Mouse (Mus musculus) c-Kit-negative CD71-positive TER-119-positive erythroid progenitor cells, embryonic 14.5 days (primary cell): ENCODE measurements around the gene Nmt2.

ENCODE experiments used
- DNase-seq: peaks from one replicate; pipeline ENCODE4 v3.0.0-alpha.2; 2013; ENCODE audit warnings: low read depth, low spot score

Gene Nmt2

GRCm38 (mm10) chr2:3283602-3284472, at the start of gene Nmt2:
Gene Nmt2, plus strand, starts transcription at chr2:3284212.
- peak; percentile 100 for DNase-seq

DNA sequence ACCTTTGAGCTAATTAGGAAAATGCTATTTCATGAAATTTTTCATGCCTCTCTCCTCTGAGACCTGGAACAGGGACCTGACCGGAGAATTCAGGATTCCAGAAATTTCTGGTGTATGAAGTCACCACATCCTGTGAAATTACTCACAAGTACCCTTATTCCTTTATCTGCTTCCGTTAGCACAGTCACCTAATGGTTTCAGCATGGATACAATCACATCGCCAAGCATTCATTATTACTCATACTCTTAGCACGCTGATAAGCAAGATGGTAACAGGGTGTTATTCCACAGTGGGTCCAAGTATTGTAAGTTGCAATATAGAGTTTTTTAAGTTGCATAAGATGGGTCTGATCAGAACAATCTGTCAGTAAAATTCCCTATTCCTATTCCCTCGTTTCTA, 44.8 kb upstream of the Nmt2 start:
- no peak for DNase-seq

DNA sequence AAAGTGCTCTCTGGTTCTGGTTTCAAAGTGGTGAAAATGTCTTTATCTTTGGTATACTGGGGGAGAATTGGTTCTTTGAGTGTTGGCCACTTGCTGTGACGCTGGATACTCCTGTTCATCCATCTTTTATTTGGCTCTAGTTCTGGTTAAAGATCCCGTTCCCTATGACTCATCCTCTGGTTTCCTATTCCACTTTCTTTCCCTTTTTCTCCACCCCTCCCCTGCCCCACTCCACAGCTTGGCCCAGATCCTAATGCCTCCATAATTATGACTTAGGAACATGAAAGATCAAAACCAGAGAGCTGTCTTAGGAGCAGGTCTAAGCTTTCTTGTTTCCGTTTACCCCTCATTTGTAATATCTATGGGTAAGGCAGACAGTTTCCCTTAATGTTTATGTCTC, 39.8 kb upstream of the Nmt2 start:
- no peak for DNase-seq

DNA sequence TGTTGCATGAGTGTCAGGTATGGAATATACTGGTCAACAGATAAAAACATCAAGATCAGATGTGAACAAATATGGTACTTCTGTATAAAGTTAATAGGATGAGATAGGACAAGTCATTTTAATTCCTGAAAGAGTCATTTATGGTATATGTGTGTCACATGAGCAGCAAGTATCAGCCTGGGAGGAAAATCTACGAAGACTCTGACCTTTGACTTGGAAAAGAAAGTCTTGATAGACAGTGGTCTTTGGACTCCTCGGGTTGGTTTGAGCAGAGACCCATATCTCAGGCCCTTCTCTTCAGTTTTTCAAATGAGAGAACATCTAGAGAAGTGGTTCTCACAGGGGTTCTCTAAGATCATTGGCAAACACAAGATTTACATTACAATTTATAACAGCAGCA, 32.7 kb upstream of the Nmt2 start:
- no peak for DNase-seq

DNA sequence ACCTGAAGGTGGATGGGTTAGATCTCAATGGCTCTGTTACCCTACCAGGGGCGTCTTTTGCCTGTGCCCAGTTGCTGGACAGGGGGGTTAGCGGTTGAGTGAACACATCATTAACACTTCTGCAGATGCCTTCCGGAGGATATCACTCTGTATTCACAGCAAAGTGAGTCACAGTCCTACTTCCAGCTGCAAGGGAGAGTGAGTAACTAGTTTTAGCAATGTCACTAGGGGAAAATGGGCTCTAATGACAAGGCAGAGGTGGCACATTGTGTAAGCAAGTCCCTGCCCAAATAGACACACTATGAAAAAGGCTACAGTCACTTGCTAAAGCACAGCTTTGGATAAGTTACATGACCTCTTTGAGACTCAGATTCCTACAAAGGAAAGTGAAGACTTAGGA, 17.5 kb upstream of the Nmt2 start:
- DNase-seq: no peak

DNA sequence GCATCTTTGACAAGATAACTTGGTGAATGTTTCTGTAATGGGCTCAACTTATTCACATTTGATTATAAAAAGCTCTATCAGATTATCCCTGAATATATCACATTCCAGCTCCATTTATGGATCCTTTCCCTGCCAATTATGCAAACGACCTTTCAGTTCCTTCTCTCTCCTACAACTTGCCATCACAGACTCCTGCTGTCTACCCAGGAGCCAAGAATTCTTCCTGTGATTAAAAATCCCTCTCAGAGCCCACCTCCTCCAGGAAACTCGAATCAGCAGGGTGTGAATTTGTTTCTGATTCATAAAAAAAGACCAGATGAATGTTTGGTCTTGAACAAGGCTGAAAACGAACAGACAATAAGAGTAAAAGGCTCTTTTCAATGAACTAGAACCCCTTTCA, 16.1 kb upstream of the Nmt2 start:
- DNase-seq: no peak

DNA sequence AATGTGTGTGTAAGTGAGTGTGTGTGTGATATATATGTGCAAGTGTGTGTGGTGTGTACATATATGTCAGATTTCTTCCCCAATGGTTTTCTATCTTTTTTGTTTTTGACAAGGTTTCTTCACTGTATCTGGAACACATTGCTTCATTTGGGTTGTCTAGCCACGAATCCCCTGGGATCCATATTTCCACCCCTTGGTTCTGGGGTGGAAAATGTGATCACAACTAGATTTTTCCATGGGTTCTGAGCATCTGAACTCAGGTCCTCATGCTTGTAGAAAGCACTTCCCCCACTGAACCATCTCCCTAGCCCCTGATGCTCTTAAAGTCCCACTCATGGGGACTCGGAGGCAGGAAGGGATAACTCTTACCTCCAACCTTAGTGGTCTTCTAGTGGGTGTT, 10.7 kb upstream of the Nmt2 start:
- no peak for DNase-seq

- no peak for DNase-seq
Measured at GRCm38 (mm10) chr2:3276106-3276505, 7.9 kb upstream of the Nmt2 start.

DNA sequence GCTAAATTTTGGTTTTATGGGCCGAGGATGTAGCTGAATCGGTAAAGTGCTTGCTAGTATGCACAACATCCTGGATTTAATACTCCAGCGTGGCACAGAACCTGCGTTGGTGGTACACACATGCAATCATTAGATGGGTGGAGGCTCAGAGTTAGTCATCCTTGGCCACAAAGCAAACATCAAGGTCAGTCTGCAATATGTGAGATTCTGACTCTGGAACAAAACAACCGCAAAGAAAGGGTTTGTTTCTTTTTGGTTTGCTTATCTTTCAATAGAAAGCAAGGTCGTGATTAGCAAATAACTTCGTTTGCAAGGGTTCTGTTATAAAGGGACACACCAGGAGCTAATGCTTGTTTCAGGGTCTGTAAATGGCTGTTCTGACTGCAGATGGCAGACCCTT, 6.5 kb upstream of the Nmt2 start:
- DNase-seq: no peak

DNA sequence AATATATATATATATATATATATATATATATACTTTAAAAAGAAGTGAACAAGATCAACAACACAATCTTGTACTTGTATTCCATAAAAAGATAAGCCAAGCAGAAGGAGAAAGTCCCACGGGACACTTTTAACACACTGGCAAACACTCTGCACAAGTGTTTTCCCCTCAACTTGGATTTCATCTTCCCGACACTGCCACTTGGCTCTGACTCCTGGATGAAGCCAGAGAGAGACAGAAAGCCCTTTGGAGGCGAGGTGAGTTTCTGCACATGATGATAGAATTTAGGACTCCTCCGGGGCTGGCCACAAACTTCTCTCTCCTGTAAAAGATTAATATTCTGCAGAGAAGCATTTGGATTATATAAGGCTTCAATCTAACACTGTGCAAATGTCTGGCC, 2.7 kb upstream of the Nmt2 start:
- no peak for DNase-seq

GRCm38 (mm10) chr2:3282866-3283601, 978 bp upstream of the Nmt2 start:
- DNase-seq: no peak

GRCm38 (mm10) chr2:3284473-3285180, 615 bp downstream of the Nmt2 start:
- peak; percentile 21 for DNase-seq

- no peak for DNase-seq
Measured at GRCm38 (mm10) chr2:3285181-3285530, 1.1 kb downstream of the Nmt2 start.

DNA sequence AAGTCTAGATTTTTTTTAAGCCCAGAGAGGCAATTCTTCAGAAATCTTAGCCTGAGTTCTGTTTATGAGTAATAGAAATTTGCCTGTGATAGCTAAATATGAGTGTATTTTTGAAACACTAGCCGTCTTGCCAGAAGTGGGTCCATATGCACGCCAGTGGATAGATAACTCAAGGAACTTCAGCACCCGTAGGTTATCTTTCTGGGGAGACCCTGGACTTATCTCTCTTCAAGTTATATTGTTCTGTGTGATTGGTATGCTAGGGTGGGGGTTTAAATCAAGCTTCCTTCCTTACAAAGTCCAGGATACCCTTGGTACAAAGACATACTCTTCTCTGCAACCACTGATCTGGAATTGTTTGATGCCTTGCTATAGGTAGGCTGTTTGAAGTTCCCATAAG, 1.7 kb downstream of the Nmt2 start:
- DNase-seq: no peak

GRCm38 (mm10) chr2:3286243-3286642, 2.2 kb downstream of the Nmt2 start:
- DNase-seq: no peak

GRCm38 (mm10) chr2:3289581-3289980, 5.6 kb downstream of the Nmt2 start:
- DNase-seq: no peak

- no peak for DNase-seq
Measured at GRCm38 (mm10) chr2:3292170-3292569, 8.2 kb downstream of the Nmt2 start.

DNA sequence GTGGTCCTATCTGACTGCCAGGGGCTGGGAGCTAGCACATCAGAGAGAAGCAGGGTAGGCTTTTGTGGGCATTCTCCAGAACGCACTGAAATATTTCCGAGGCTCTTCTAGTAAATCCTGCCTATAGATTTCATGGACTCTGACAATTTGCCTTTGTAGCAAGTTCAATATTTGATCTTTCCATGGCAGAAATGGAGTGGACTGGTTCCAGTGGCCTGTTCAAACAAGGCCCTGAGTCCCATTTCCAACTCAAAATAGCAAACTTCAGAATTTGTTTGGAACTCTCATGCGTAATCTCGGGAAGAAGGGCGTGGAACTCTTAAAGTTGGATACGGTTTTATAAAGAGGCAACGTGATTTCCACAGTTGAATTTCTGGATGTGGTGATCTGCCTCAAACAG, 11.8 kb downstream of the Nmt2 start:
- no peak for DNase-seq

- DNase-seq: no peak
Measured at GRCm38 (mm10) chr2:3305426-3306025, 21.5 kb downstream of the Nmt2 start.

DNA sequence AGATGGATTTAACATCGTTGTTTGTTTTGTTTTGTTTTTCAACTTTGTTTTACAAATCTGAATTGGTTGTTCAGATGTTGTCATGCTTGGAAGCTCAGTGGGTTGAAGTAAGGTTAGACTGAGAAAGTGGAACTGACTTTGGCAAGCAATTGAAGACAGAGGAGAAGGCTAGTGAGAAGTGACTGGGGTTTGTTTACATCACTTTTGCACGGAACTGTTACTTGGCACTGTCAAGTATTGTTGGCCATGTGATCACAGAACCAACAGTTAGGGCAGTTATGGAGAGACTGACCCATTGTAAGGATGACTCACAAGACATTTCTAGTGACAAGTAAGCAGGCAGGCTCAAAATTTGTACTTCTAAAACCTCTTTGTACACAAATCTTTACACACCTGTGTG, 39.1 kb downstream of the Nmt2 start:
- DNase-seq: no peak

GRCm38 (mm10) chr2:3324381-3325130, 40.5 kb downstream of the Nmt2 start:
- no peak for DNase-seq
